In the genomic region with DNA sequence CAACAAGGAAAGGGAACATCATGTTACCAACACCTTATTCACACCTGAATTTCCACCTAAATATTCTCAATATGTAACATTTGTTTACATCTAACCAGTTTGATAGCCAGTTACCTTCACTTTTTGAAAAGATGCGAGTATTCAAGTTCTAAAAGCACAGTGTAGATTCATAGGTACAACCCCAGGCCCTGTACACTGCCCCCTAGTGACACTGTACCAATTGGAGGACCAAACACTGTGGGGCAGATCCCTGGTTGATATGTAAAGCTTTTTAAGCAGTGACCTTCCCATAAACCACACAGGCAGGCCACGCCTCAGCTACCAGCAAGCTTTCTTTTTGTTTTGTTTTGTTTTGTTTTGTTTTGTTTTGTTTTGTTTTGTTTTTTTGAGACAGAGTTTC, we compare ENCODE assay signal across 17 mouse cellular contexts. TPM values are rescaled to one million over a fixed set of nuclear protein-coding genes. Genes with fewer than 3 reads are reported as not detected.
A peak's percentile ranks its signal among the peaks of the same experiment; 100 is the strongest.
DNase-seq lines count a peak whose midpoint lies in the region; ATAC-seq and TF ChIP-seq lines count a peak whose summit lies in the region.
"Had no signal": no experiment of that assay in that cellular context is flagged by ENCODE, and none has a peak within 500 bp of the region (broad histone marks: within the 10 kb centered on the region; RNA-seq: fewer than 3 reads in every experiment).

No protein-coding gene starts in this region.

- no peak overlapping the region for H3K4me2 ChIP-seq in intestine, postnatal 0 days (replicated peaks; ENCODE audit: low read depth)
- no peak overlapping the region for H3K4me2 ChIP-seq in intestine, embryonic 16.5 days (ENCODE audit: low read depth, low read length)
- H3K4me2 ChIP-seq: heart, embryonic 15.5 days; liver, embryonic 13.5 days; midbrain, embryonic 13.5 days had no signal

- intact Hi-C loops in gastrocnemius, postnatal 14 days (cut with DNase I; ENCODE audit: low total_unique reads), result no loop called here

- peak; percentile 23 for DNase-seq in thymus, adult 2 months
- no peak for DNase-seq in thymus, postnatal 0 days (ENCODE audit: low spot score)
- DNase-seq in NIH3T3 (ENCODE audit: low read depth), result peak; percentile 25
- peak; percentile 15 for DNase-seq in thymus, postnatal 25 days
- no peak for DNase-seq in gastrocnemius, postnatal 14 days
- DNase-seq in spleen, adult 18-20 months, result no peak
- DNase-seq: adrenal gland, postnatal 14 days; kidney, adult 11 months; kidney, postnatal 25 days; liver, embryonic 13.5 days; lung, postnatal 4 days; right cerebral cortex, adult 18-20 months had no signal

- ATAC-seq in intestine, postnatal 0 days, result no peak
- no peak for ATAC-seq in intestine, embryonic 16.5 days
- ATAC-seq: midbrain, embryonic 13.5 days had no signal

- H3K9me3 ChIP-seq in intestine, postnatal 0 days (ENCODE audit: control insufficient read depth), result no peaks in the 10 kb centered on the region
- H3K9me3 ChIP-seq in intestine, embryonic 16.5 days (ENCODE audit: control insufficient read depth, low read length), result no peaks in the 10 kb centered on the region
- H3K9me3 ChIP-seq: heart, embryonic 15.5 days; hindbrain, embryonic 10.5 days; liver, embryonic 13.5 days; midbrain, embryonic 13.5 days had no signal

- TF ChIP-seq CTCF in intestine, postnatal 0 days (IDR thresholded peaks at IDR 0.05; ENCODE audit: low read depth), result peak; percentile 29; the same call in 1 of the 2 replicates
- TF ChIP-seq CTCF in thymus, adult 2 months (IDR thresholded peaks at IDR 0.05; ENCODE audit: borderline replicate concordance, control insufficient read depth, extremely low read depth, insufficient read depth, low read length, poor library complexity), result no peak

- H3K36me3 ChIP-seq in intestine, postnatal 0 days (ENCODE audit: control insufficient read depth, insufficient read depth), result no peaks in the 10 kb centered on the region
- H3K36me3 ChIP-seq in intestine, embryonic 16.5 days (ENCODE audit: control insufficient read depth, insufficient read depth, low read length), result no peaks in the 10 kb centered on the region
- no peaks in the 10 kb centered on the region for H3K36me3 ChIP-seq in thymus, adult 2 months (ENCODE audit: control insufficient read depth, insufficient read depth, low read length)
- H3K36me3 ChIP-seq: heart, embryonic 15.5 days; hindbrain, embryonic 10.5 days; liver, embryonic 13.5 days; midbrain, embryonic 13.5 days had no signal

- no peak overlapping the region for H3K9ac ChIP-seq in intestine, postnatal 0 days (ENCODE audit: low read depth, low read length)
- no peak overlapping the region for H3K9ac ChIP-seq in intestine, embryonic 16.5 days (ENCODE audit: low read depth, low read length)
- H3K9ac ChIP-seq: heart, embryonic 15.5 days; liver, embryonic 13.5 days; midbrain, embryonic 13.5 days had no signal

- no peak overlapping the region for H3K4me3 ChIP-seq in intestine, postnatal 0 days (ENCODE audit: low read depth, low read length)
- no peak overlapping the region for H3K4me3 ChIP-seq in intestine, embryonic 16.5 days (ENCODE audit: low read length)
- H3K4me3 ChIP-seq in thymus, adult 2 months (ENCODE audit: control insufficient read depth, insufficient read depth, low read length), result no peak overlapping the region
- H3K4me3 ChIP-seq: heart, embryonic 15.5 days; hindbrain, embryonic 10.5 days; liver, embryonic 13.5 days; midbrain, embryonic 13.5 days had no signal

- no peaks in the 10 kb centered on the region for H3K27me3 ChIP-seq in intestine, postnatal 0 days (replicated peaks; ENCODE audit: control insufficient read depth, insufficient read depth, low read length)
- H3K27me3 ChIP-seq in intestine, embryonic 16.5 days (replicated peaks; ENCODE audit: control insufficient read depth, insufficient read depth, low read length), result no peaks in the 10 kb centered on the region; the same call in 1 of the 2 replicates
- H3K27me3 ChIP-seq in thymus, adult 2 months (ENCODE audit: control insufficient read depth, insufficient read depth, low read length), result no peaks in the 10 kb centered on the region
- H3K27me3 ChIP-seq: liver, embryonic 13.5 days; midbrain, embryonic 13.5 days had no signal

- no peaks in the 10 kb centered on the region for H3K4me1 ChIP-seq in intestine, postnatal 0 days (replicated peaks; ENCODE audit: control insufficient read depth, insufficient read depth, low read length)
- H3K4me1 ChIP-seq in intestine, embryonic 16.5 days (ENCODE audit: control insufficient read depth, insufficient read depth, low read length), result no peaks in the 10 kb centered on the region
- H3K4me1 ChIP-seq in thymus, adult 2 months (replicated peaks; ENCODE audit: control insufficient read depth, insufficient read depth, low read length), result no peaks in the 10 kb centered on the region
- H3K4me1 ChIP-seq: heart, embryonic 15.5 days; liver, embryonic 13.5 days had no signal

- no peak overlapping the region for H3K27ac ChIP-seq in intestine, postnatal 0 days (ENCODE audit: low read depth, low read length)
- no peak overlapping the region for H3K27ac ChIP-seq in intestine, embryonic 16.5 days (ENCODE audit: low read length)
- H3K27ac ChIP-seq in thymus, adult 2 months (ENCODE audit: control insufficient read depth, insufficient read depth, low read length), result no peak overlapping the region
- H3K27ac ChIP-seq: heart, embryonic 15.5 days; liver, embryonic 13.5 days; midbrain, embryonic 13.5 days had no signal

- no peak for TF ChIP-seq POLR2A in thymus, adult 2 months (IDR thresholded peaks at IDR 0.05; ENCODE audit: control insufficient read depth, extremely low read depth, insufficient read depth, low read length, poor library complexity)

- 91% methylated on average over 2 of the region's 2 CpGs for WGBS in intestine, postnatal 0 days
- 87% methylated on average over 2 of the region's 2 CpGs for WGBS in intestine, embryonic 16.5 days
- 91% methylated on average over 2 of the region's 2 CpGs for WGBS in thymus, adult 2 months

RNA-seq across cellular contexts. Expression of a gene that starts 57.3 kb away (rescaled TPM):
- 0.27 and 0.35 TPM in 2 replicates for polyA plus RNA-seq in intestine, postnatal 0 days (2015; fragmentation: Nextera tagmentation; extraction: Ambion mirVana)
- polyA plus RNA-seq in intestine, embryonic 16.5 days (2015; fragmentation: Nextera tagmentation; extraction: Ambion mirVana), result 0.45 and 0.68 TPM in 2 replicates
- polyA plus RNA-seq in thymus, adult 2 months (2012; rRNA removed), result 0.94 and 1.0 TPM in 2 replicates
- polyA plus RNA-seq in thymus, postnatal 0 days (2015; fragmentation: Nextera tagmentation; extraction: Ambion mirVana), result 0.17 and 0.29 TPM in 2 replicates
- 1 to 10 TPM in 1 of 2 experiments, under 1 TPM in 1; 0.66 to 1.1 TPM for total RNA-seq in gastrocnemius, postnatal 14 days (2021)

Comparison
In these comparisons a context has a peak if more than half of its experiments do, and no peak if none do; other contexts are left out.
1. DNase-seq: peak in thymus, adult 2 months (single experiment), NIH3T3 (single experiment) and thymus, postnatal 25 days (single experiment); none in thymus, postnatal 0 days (single experiment), gastrocnemius, postnatal 14 days (single experiment) and spleen, adult 18-20 months (0 of 2).